Mouse (Mus musculus): ENCODE measurements at regions not wholly inside any gene's neighbourhood (a gene's known extent, or its start where the extent isn't known, plus 50 kb on each side); places are given as distances from the start of the nearest gene placed in this dataset.

DNA sequence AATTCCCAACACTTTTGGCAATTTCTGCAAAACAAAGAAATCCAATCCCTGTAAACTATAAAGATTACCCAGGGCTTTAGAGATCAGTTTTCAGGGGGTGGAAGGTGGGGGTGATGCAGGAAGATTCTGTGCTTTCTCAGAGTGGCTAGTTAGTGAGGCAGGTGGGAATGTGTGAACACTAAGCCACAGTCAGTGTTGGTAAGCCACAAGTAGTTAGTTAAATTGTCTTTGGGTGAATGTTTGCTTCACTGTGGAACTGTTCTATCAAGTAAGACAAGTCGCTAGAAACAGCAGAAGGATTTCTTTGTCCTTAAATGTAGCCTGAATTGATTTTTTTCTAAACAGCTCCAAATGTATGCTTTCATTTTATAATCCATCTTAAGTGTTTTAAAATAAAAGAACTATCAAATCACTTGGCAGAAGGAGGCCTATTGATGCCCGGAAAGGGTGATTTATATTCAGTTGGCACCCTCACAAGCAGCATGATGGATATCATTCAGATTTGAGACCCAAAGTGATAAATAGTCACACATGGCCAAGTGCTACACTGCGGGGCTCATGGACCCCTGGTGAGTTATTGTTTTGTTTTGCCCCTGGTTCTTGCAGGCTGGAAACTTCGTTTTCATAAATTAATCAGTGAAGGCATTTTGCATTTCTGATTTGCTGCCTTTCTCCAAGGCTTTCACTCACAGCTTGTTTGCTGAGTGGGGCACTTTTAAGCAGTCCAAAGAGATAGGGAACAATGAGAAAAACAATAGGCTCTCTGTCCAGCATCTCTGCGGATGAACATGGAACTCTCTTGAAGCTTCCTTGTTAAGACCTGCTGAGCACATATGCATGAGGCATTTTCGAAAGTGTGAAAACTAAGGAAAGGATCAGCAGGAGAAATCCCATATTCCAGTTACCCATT lies 325.4 kb downstream of the 4933405O20Rik start:
- Histone ChIP-seq H3K36me3 (no peaks in the 10 kb centered on the region), H3K4me3 (no peak overlapping the region), H3K27me3 (ENCODE audit: insufficient read depth, poor library complexity, severe bottlenecking) (no peaks in the 10 kb centered on the region), H3K4me1 (replicated peaks) (peaks cover 14% of the 10 kb centered on the region), H3K27ac (no peak overlapping the region), H3K9me3 (no peaks in the 10 kb centered on the region)
- peak; percentile 5 for DNase-seq (ENCODE audit: low spot score)
- 48% methylated on average over 6 of the region's 6 CpGs for WGBS

GRCm38 (mm10) chr7:50925012-50925398 lies 326.0 kb downstream of the 4933405O20Rik start:
- Histone ChIP-seq H3K9me3 (no peaks in the 10 kb centered on the region), H3K4me3 (no peak overlapping the region), H3K27me3 (ENCODE audit: insufficient read depth, poor library complexity, severe bottlenecking) (no peaks in the 10 kb centered on the region), H3K36me3 (no peaks in the 10 kb centered on the region), H3K4me1 (replicated peaks) (peaks cover 14% of the 10 kb centered on the region), H3K27ac (no peak overlapping the region)
- WGBS = 81% methylated on average over 4 of the region's 4 CpGs
- no peak for DNase-seq (ENCODE audit: low spot score)

Data from hindbrain, embryonic 10.5 days (tissue).